14 mouse cellular contexts compared by ENCODE assay signal in genomic region chr10:21109337-21110056, GRCm38 (mm10). TPM values are rescaled to one million over a fixed set of nuclear protein-coding genes. Genes with fewer than 3 reads are reported as not detected.
DNase-seq lines count a peak whose midpoint lies in the region; ATAC-seq and TF ChIP-seq lines count a peak whose summit lies in the region.
"Had no signal": no experiment of that assay in that cellular context is flagged by ENCODE, and none has a peak within 500 bp of the region (broad histone marks: within the 10 kb centered on the region; RNA-seq: fewer than 3 reads in every experiment).

No protein-coding gene starts in this region.

- TF ChIP-seq CTCF in E14TG2a.4 (conservative IDR thresholded peaks at IDR 0.05; ENCODE audit: low read length), result no peak
- TF ChIP-seq CTCF in forebrain, postnatal 0 days (IDR thresholded peaks at IDR 0.05; ENCODE audit: low read depth), result no peak

- peak; percentile 77 for DNase-seq in Muller cell, postnatal 12 days (ENCODE audit: inconsistent ontology term)
- peak; percentile 16 for DNase-seq in forebrain, postnatal 0 days
- DNase-seq in midbrain, embryonic 11.5 days (ENCODE audit: low spot score, missing footprints), result no peak
- DNase-seq in right cerebral cortex, adult 2 months (ENCODE audit: low spot score in 2 of 2), result no peak
- no peak for DNase-seq in lung, postnatal 10 days
- no peak for DNase-seq in cerebellum, adult 11 months
- DNase-seq in right cerebral cortex, postnatal 36 days (ENCODE audit: low spot score in 2 of 2), result no peak
- DNase-seq: adrenal gland, postnatal 25 days; kidney, postnatal 4 days; thymus, postnatal 4 days had no signal

- H3K27ac ChIP-seq in forebrain, postnatal 0 days (ENCODE audit: low read depth, low read length), result no peak overlapping the region
- H3K27ac ChIP-seq in midbrain, embryonic 11.5 days (ENCODE audit: low read depth, low read length), result no peak overlapping the region
- H3K27ac ChIP-seq: neural tube, embryonic 15.5 days; stomach, embryonic 15.5 days had no signal

- H3K9me3 ChIP-seq in E14TG2a.4 (ENCODE audit: low read length), result peaks cover 25% of the 10 kb centered on the region
- no peaks in the 10 kb centered on the region for H3K9me3 ChIP-seq in forebrain, postnatal 0 days (ENCODE audit: low read length)
- H3K9me3 ChIP-seq in midbrain, embryonic 11.5 days (ENCODE audit: control insufficient read depth, low read length), result no peaks in the 10 kb centered on the region
- H3K9me3 ChIP-seq: neural tube, embryonic 15.5 days; stomach, embryonic 15.5 days had no signal

- H3K27me3 ChIP-seq in E14TG2a.4 (ENCODE audit: insufficient read depth, low read length), result no peaks in the 10 kb centered on the region
- no peaks in the 10 kb centered on the region for H3K27me3 ChIP-seq in forebrain, postnatal 0 days (ENCODE audit: insufficient read depth, low read length)
- no peaks in the 10 kb centered on the region for H3K27me3 ChIP-seq in midbrain, embryonic 11.5 days (ENCODE audit: control insufficient read depth, insufficient read depth, low read length)
- H3K27me3 ChIP-seq: neural tube, embryonic 15.5 days; stomach, embryonic 15.5 days had no signal

- peak overlapping the region; percentile 32 for H3K4me3 ChIP-seq in E14TG2a.4 (replicated peaks; ENCODE audit: low read length)
- H3K4me3 ChIP-seq in forebrain, postnatal 0 days (ENCODE audit: low read depth, low read length), result no peak overlapping the region
- 0 out of 2 replicates have a peak overlapping the region, but pooled peaks have one; percentile 3 for H3K4me3 ChIP-seq in midbrain, embryonic 11.5 days (ENCODE audit: low read depth, low read length)
- H3K4me3 ChIP-seq: neural tube, embryonic 15.5 days; stomach, embryonic 15.5 days had no signal

- H3K9ac ChIP-seq in forebrain, postnatal 0 days, result no peak overlapping the region
- H3K9ac ChIP-seq in midbrain, embryonic 11.5 days (ENCODE audit: low read length), result peak overlapping the region; percentile 28; the same call in 1 of the 2 replicates
- H3K9ac ChIP-seq: neural tube, embryonic 15.5 days; stomach, embryonic 15.5 days had no signal

- 20% methylated on average over 7 of the region's 7 CpGs for WGBS in forebrain, postnatal 0 days
- 12% methylated on average over 7 of the region's 7 CpGs for WGBS in midbrain, embryonic 11.5 days

- H3K4me1 ChIP-seq in E14TG2a.4 (replicated peaks; ENCODE audit: low read depth, low read length), result peaks cover 50% of the 10 kb centered on the region
- H3K4me1 ChIP-seq in forebrain, postnatal 0 days (ENCODE audit: insufficient read depth), result no peaks in the 10 kb centered on the region
- peaks cover 15% of the 10 kb centered on the region for H3K4me1 ChIP-seq in midbrain, embryonic 11.5 days (ENCODE audit: control insufficient read depth, insufficient read depth, low read length)
- H3K4me1 ChIP-seq: neural tube, embryonic 15.5 days; stomach, embryonic 15.5 days had no signal

- H3K4me2 ChIP-seq in forebrain, postnatal 0 days (ENCODE audit: low read depth), result no peak overlapping the region
- peak overlapping the region; percentile 33 for H3K4me2 ChIP-seq in midbrain, embryonic 11.5 days
- H3K4me2 ChIP-seq: neural tube, embryonic 15.5 days; stomach, embryonic 15.5 days had no signal

- peak; percentile 88 for ATAC-seq in forebrain, postnatal 0 days
- peak; percentile 91 for ATAC-seq in midbrain, embryonic 11.5 days (ENCODE audit: low FRiP score)
- ATAC-seq: intestine, embryonic 16.5 days had no signal

- H3K36me3 ChIP-seq in E14TG2a.4 (ENCODE audit: insufficient read depth, low read length), result peaks cover 5% of the 10 kb centered on the region; the same call in 1 of the 2 replicates
- no peaks in the 10 kb centered on the region for H3K36me3 ChIP-seq in forebrain, postnatal 0 days (ENCODE audit: insufficient read depth)
- no peaks in the 10 kb centered on the region for H3K36me3 ChIP-seq in midbrain, embryonic 11.5 days (ENCODE audit: control insufficient read depth, insufficient read depth, low read length)
- H3K36me3 ChIP-seq: neural tube, embryonic 15.5 days; stomach, embryonic 15.5 days had no signal

RNA-seq across cellular contexts. Expression of gene Myb, which starts 51.3 kb away (rescaled TPM):
- total RNA-seq in forebrain, postnatal 0 days (2014; rRNA removed), result 3.5 and 4.1 TPM in 2 replicates
- 0.91 and 1.8 TPM in 2 replicates for polyA plus RNA-seq in forebrain, postnatal 0 days (2015; fragmentation: Nextera tagmentation; extraction: Ambion mirVana)
- polyA plus RNA-seq in midbrain, embryonic 11.5 days (2014; fragmentation: Nextera tagmentation; extraction: Ambion mirVana), result 8.5 and 9.1 TPM in 2 replicates

Comparison
In these comparisons a context has a peak if more than half of its experiments do, and no peak if none do; other contexts are left out.
1. DNase-seq: peak in Muller cell, postnatal 12 days (single experiment) and forebrain, postnatal 0 days (single experiment); none in midbrain, embryonic 11.5 days (single experiment), right cerebral cortex, adult 2 months (0 of 2), lung, postnatal 10 days (single experiment), cerebellum, adult 11 months (single experiment) and right cerebral cortex, postnatal 36 days (0 of 2).